Mouse (Mus musculus): ENCODE results near the gene Hnf1b. TPM values are rescaled to one million over a fixed set of nuclear protein-coding genes. Genes with fewer than 3 reads are reported as not detected.

Hnf1b gene
- polyA plus RNA-seq, 1 experiment from 2014 or later, result 0.21 TPM

DNA sequence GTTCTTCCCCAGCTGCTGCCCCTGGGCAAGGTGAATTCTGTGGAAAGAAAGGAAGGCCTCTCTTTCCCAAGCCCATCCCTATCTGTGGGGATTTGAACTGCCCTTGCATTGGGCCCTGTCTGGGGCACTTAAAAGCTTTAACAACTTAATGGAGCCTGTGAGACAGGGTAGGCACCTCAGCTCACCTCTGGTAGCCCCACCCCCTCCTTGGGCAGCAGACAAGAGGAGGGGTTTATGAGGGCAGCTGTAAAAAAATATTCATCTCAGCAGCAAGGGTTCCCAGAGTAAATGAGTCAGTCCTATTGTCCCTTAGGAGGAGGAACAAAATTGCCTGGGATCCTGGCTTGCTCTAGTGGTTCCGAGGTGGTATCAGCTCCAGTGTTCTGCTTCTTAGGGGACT, 19.3 kb downstream of the Hnf1b start:
- WGBS, result 13% methylated on average over 1 of the region's 1 CpGs
- no peak overlapping the region for H3K27ac ChIP-seq
- H3K9me3 ChIP-seq (ENCODE audit: control insufficient read depth, low read length), result no peaks in the 10 kb centered on the region
- H3K36me3 ChIP-seq (replicated peaks; ENCODE audit: control insufficient read depth, insufficient read depth), result no peaks in the 10 kb centered on the region
- peaks cover 5% of the 10 kb centered on the region for H3K27me3 ChIP-seq (ENCODE audit: control insufficient read depth, insufficient read depth, low read length)
- ATAC-seq (ENCODE audit: low FRiP score) (no peak), DNase-seq (ENCODE audit: low spot score) (no peak)
- H3K9ac ChIP-seq, result no peak overlapping the region
- H3K4me3 ChIP-seq (replicated peaks; ENCODE audit: low read length), result no peak overlapping the region
- no peak overlapping the region for H3K4me2 ChIP-seq (replicated peaks)
- H3K4me1 ChIP-seq (replicated peaks; ENCODE audit: control insufficient read depth, insufficient read depth, low read length), result no peaks in the 10 kb centered on the region

DNA sequence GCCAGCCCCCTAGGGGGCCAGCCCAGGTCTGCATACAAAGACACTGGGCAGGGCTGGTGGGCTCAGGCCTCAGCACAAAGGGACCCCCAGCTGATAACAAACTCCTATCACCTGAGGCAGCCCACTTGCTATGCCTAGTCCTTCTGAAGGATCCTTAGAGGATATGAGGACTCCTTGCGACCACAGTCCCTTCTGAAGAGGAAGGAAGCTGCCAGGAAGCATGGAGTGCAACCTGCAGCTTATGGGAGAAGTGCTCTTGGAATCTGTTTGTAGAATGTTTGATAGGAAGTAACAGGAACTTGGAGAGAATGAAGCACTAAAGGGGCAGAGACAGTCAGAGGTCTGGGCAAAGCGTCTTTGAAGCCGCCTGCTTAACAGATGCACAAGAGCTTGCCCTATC, 19.8 kb downstream of the Hnf1b start:
- ATAC-seq (ENCODE audit: low FRiP score), result no peak
- WGBS, result 69% methylated on average over 3 of the region's 3 CpGs

DNA sequence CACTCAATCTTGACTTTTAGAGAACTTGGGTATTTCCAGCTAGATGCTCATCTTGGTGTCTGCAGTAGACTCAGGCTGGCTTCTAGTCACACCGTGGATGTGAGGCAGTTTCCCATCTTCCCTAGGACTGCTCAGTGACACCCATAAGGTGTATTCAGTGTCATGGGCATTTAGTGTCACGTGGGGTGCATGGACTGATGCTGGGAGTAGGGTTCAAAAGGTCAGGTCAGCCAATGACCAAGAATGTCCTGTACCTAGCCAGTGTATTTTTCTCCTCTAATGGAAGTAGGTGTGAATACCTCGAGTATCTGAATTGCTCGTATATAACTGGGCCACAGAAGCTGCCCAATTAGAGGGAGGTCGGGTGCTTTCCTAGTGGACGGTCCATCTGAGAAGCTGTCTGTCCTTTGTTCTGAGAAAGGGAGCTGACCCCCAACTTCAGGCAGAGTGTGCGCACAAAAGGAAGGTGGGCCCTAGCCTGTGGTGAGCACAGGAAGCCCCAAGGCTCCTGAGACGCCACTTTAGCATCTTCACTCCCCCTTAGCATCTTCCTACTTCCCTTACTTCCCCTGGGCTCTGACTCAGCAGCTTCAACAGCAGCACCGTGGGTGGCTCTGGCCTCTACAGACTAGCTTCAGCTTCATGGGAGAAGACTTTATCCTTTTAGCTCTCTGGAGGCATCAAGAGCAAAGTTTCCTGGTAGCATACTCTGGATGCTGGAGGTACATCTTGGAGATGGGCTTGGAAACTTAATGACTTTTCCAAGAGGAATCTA, 22.1 kb downstream of the Hnf1b start:
- H3K4me3 ChIP-seq (replicated peaks; ENCODE audit: low read length), result no peak overlapping the region
- WGBS, result 82% methylated on average over 9 of the region's 9 CpGs
- no peaks in the 10 kb centered on the region for H3K4me1 ChIP-seq (replicated peaks; ENCODE audit: control insufficient read depth, insufficient read depth, low read length)
- H3K9me3 ChIP-seq (ENCODE audit: control insufficient read depth, low read length), result no peaks in the 10 kb centered on the region
- no peaks in the 10 kb centered on the region for H3K36me3 ChIP-seq (replicated peaks; ENCODE audit: control insufficient read depth, insufficient read depth)
- H3K27me3 ChIP-seq (ENCODE audit: control insufficient read depth, insufficient read depth, low read length), result no peaks in the 10 kb centered on the region
- no peak overlapping the region for H3K9ac ChIP-seq
- no peak overlapping the region for H3K27ac ChIP-seq
- ATAC-seq (ENCODE audit: low FRiP score) (no peak), DNase-seq (ENCODE audit: low spot score) (no peak)
- H3K4me2 ChIP-seq (replicated peaks), result no peak overlapping the region

More for the DNA sequence above, 19.8 kb downstream of the Hnf1b start:
- Histone ChIP-seq H3K27me3 (ENCODE audit: control insufficient read depth, insufficient read depth, low read length) (no peaks in the 10 kb centered on the region; the same call in 1 of the 2 replicates), H3K36me3 (replicated peaks; ENCODE audit: control insufficient read depth, insufficient read depth) (no peaks in the 10 kb centered on the region), H3K4me1 (replicated peaks; ENCODE audit: control insufficient read depth, insufficient read depth, low read length) (no peaks in the 10 kb centered on the region), H3K4me3 (replicated peaks; ENCODE audit: low read length) (no peak overlapping the region), H3K27ac (no peak overlapping the region), H3K4me2 (replicated peaks) (no peak overlapping the region), H3K9ac (no peak overlapping the region), H3K9me3 (ENCODE audit: control insufficient read depth, low read length) (no peaks in the 10 kb centered on the region)
- no peak for DNase-seq (ENCODE audit: low spot score)

GRCm38 (mm10) chr11:83873509-83873908, 23.6 kb downstream of the Hnf1b start:
- no peak overlapping the region for H3K9ac ChIP-seq
- no peak overlapping the region for H3K4me2 ChIP-seq (replicated peaks)
- no peak overlapping the region for H3K4me3 ChIP-seq (replicated peaks; ENCODE audit: low read length)
- no peak overlapping the region for H3K27ac ChIP-seq
- no peak for ATAC-seq (ENCODE audit: low FRiP score)
- no peaks in the 10 kb centered on the region for H3K4me1 ChIP-seq (replicated peaks; ENCODE audit: control insufficient read depth, insufficient read depth, low read length)
- H3K36me3 ChIP-seq (replicated peaks; ENCODE audit: control insufficient read depth, insufficient read depth), result no peaks in the 10 kb centered on the region
- H3K9me3 ChIP-seq (ENCODE audit: control insufficient read depth, low read length), result no peaks in the 10 kb centered on the region
- DNase-seq (ENCODE audit: low spot score), result no peak
- H3K27me3 ChIP-seq (ENCODE audit: control insufficient read depth, insufficient read depth, low read length), result no peaks in the 10 kb centered on the region
- WGBS, result 86% methylated on average over 9 of the region's 9 CpGs

- no peak overlapping the region for H3K27ac ChIP-seq
- no peak for ATAC-seq (ENCODE audit: low FRiP score)
- H3K9ac ChIP-seq, result no peak overlapping the region
- no peaks in the 10 kb centered on the region for H3K27me3 ChIP-seq (ENCODE audit: control insufficient read depth, insufficient read depth, low read length)
- no peaks in the 10 kb centered on the region for H3K36me3 ChIP-seq (replicated peaks; ENCODE audit: control insufficient read depth, insufficient read depth)
- 94% methylated on average over 7 of the region's 7 CpGs for WGBS
- no peak overlapping the region for H3K4me2 ChIP-seq (replicated peaks)
- no peaks in the 10 kb centered on the region for H3K9me3 ChIP-seq (ENCODE audit: control insufficient read depth, low read length)
- DNase-seq (ENCODE audit: low spot score), result no peak
- no peak overlapping the region for H3K4me3 ChIP-seq (replicated peaks; ENCODE audit: low read length)
- no peaks in the 10 kb centered on the region for H3K4me1 ChIP-seq (replicated peaks; ENCODE audit: control insufficient read depth, insufficient read depth, low read length)
Observed at GRCm38 (mm10) chr11:83876630-83877029, 26.8 kb downstream of the Hnf1b start.

DNA sequence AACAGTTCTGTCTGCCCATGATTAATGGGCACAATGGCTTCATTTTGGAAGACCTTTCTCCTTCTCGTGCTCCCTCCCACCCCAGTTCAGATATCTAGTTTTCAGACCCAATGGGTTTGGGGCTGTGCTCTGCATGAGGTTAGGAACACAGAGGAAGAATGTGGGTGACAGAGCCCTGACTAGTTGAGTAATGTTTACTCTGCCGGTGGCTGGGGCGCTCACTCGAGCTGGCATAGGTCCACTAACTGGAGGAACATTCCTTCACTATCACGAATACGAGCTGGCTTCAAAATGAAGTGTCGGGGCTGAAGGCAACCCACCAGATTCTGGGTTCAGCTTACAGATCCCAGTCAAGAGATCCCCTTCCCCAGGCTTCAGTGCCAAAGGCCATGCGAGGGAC, 27.9 kb downstream of the Hnf1b start:
- ATAC-seq (ENCODE audit: low FRiP score) (no peak), DNase-seq (ENCODE audit: low spot score) (no peak)
- whole genome bisulfite sequencing, result 80% methylated on average over 8 of the region's 8 CpGs
- no peaks in the 10 kb centered on the region for H3K27me3 ChIP-seq (ENCODE audit: control insufficient read depth, insufficient read depth, low read length)
- no peak overlapping the region for H3K4me3 ChIP-seq (replicated peaks; ENCODE audit: low read length)
- no peaks in the 10 kb centered on the region for H3K36me3 ChIP-seq (replicated peaks; ENCODE audit: control insufficient read depth, insufficient read depth)
- no peak overlapping the region for H3K4me2 ChIP-seq (replicated peaks)
- H3K27ac ChIP-seq, result no peak overlapping the region
- H3K9ac ChIP-seq, result no peak overlapping the region
- no peaks in the 10 kb centered on the region for H3K9me3 ChIP-seq (ENCODE audit: control insufficient read depth, low read length)
- no peaks in the 10 kb centered on the region for H3K4me1 ChIP-seq (replicated peaks; ENCODE audit: control insufficient read depth, insufficient read depth, low read length)

DNA sequence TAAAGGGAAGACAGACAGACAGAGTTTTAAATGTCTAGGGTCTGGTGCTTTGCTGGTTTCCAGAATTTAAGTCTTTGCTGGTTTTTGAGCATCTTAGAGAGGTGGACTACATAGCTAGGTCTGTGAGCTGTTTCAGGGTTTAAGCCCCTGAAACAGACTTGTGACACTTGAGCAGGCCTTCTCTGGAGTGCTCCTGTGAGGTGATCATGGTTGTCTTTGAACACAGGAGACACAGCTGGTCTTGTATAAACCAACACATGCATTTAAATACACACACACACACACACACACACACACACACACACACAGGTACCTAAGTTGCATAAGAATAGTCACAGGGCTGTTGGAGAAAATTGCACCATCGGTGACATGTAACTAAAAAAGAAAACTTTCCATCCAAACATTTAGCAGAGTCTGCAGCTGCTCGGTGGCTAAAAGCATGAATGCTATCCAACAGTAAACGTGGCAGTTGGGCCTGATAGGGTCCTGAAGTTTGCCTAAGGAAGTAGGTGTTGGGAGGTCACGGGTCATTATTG, 28.6 kb downstream of the Hnf1b start:
- H3K4me3 ChIP-seq (replicated peaks; ENCODE audit: low read length), result no peak overlapping the region
- no peaks in the 10 kb centered on the region for H3K36me3 ChIP-seq (replicated peaks; ENCODE audit: control insufficient read depth, insufficient read depth)
- ATAC-seq (ENCODE audit: low FRiP score) (no peak), DNase-seq (ENCODE audit: low spot score) (no peak)
- H3K4me1 ChIP-seq (replicated peaks; ENCODE audit: control insufficient read depth, insufficient read depth, low read length), result no peaks in the 10 kb centered on the region
- WGBS, result 86% methylated on average over 4 of the region's 4 CpGs
- H3K4me2 ChIP-seq (replicated peaks), result no peak overlapping the region
- no peak overlapping the region for H3K27ac ChIP-seq
- no peaks in the 10 kb centered on the region for H3K9me3 ChIP-seq (ENCODE audit: control insufficient read depth, low read length)
- H3K9ac ChIP-seq, result no peak overlapping the region
- H3K27me3 ChIP-seq (ENCODE audit: control insufficient read depth, insufficient read depth, low read length), result no peaks in the 10 kb centered on the region

DNA sequence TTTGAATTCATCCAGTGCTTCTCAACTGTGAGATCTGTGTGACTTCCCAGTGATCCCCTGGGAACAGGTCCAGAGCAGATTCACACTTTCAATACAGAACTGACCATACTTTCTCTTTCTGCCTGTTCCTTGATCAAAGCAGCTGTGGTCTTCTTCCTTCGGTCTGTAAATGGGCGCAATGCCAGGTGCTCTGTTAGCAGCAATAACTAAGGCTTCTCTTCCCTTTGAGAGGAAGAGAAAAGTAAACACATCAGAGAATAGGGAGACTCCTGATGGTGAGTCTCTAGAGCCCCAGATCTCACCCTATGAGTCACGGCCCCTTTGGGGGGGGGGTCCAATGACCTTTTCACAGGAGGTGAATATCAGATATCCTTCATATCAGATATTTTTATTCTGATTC, 29.3 kb downstream of the Hnf1b start:
- Histone ChIP-seq H3K27me3 (ENCODE audit: control insufficient read depth, insufficient read depth, low read length) (no peaks in the 10 kb centered on the region), H3K9ac (no peak overlapping the region), H3K9me3 (ENCODE audit: control insufficient read depth, low read length) (no peaks in the 10 kb centered on the region), H3K36me3 (replicated peaks; ENCODE audit: control insufficient read depth, insufficient read depth) (no peaks in the 10 kb centered on the region), H3K4me3 (replicated peaks; ENCODE audit: low read length) (no peak overlapping the region), H3K4me2 (replicated peaks) (no peak overlapping the region), H3K4me1 (replicated peaks; ENCODE audit: control insufficient read depth, insufficient read depth, low read length) (no peaks in the 10 kb centered on the region), H3K27ac (no peak overlapping the region)
- ATAC-seq (ENCODE audit: low FRiP score) (no peak), DNase-seq (ENCODE audit: low spot score) (no peak)
- 85% methylated on average over 3 of the region's 3 CpGs for WGBS

- ATAC-seq (ENCODE audit: low FRiP score), result no peak
- 86% methylated on average over 5 of the region's 5 CpGs for WGBS
Observed at GRCm38 (mm10) chr11:83881438-83881837, 31.6 kb downstream of the Hnf1b start.

More at GRCm38 (mm10) chr11:83881438-83881837, 31.6 kb downstream of the Hnf1b start:
- Histone ChIP-seq H3K36me3 (replicated peaks; ENCODE audit: control insufficient read depth, insufficient read depth) (no peaks in the 10 kb centered on the region), H3K27ac (no peak overlapping the region), H3K9ac (no peak overlapping the region), H3K27me3 (ENCODE audit: control insufficient read depth, insufficient read depth, low read length) (no peaks in the 10 kb centered on the region), H3K4me3 (replicated peaks; ENCODE audit: low read length) (no peak overlapping the region), H3K4me2 (replicated peaks) (no peak overlapping the region), H3K9me3 (ENCODE audit: control insufficient read depth, low read length) (no peaks in the 10 kb centered on the region), H3K4me1 (replicated peaks; ENCODE audit: control insufficient read depth, insufficient read depth, low read length) (no peaks in the 10 kb centered on the region)
- DNase-seq (ENCODE audit: low spot score), result no peak
